Mouse (Mus musculus) layer of hippocampus, postnatal 10 days (tissue): ENCODE measurements around the gene Cux2. TPM values are rescaled to one million over a fixed set of nuclear protein-coding genes. Genes with fewer than 3 reads are reported as not detected.
A peak's percentile ranks its signal among the peaks of the same experiment; 100 is the strongest.

Experiments
- DNase-seq, 2 experiments: peaks; one replicate each; pipeline ENCODE4 v3.0.0; 2021; ENCODE audit warnings: low spot score in 2 of 2
- total RNA-seq, 2 experiments: library from RNA; stranded (reverse); gene quantifications; 2 replicates each; pipeline ENCODE4 v1.2.3; 2021

Gene Cux2
- total RNA-seq, 2 experiments from 2014 or later: 35.5 to 40.1 TPM

- DNase-seq: no peak
Measured at GRCm38 (mm10) chr5:122017778-122018177, 32.1 kb downstream of the Cux2 start.

GRCm38 (mm10) chr5:122017269-122017668, 32.6 kb downstream of the Cux2 start:
- DNase-seq: no peak

- DNase-seq: no peak
Measured at GRCm38 (mm10) chr5:122016744-122017143, 33.2 kb downstream of the Cux2 start.

- no peak for DNase-seq
Measured at GRCm38 (mm10) chr5:122015149-122015548, 34.8 kb downstream of the Cux2 start.

- no peak for DNase-seq
Measured at GRCm38 (mm10) chr5:122014671-122015070, 35.2 kb downstream of the Cux2 start.

GRCm38 (mm10) chr5:122011289-122011688, 38.6 kb downstream of the Cux2 start:
- DNase-seq: no peak

- no peak for DNase-seq
Measured at GRCm38 (mm10) chr5:122007946-122008441, 41.9 kb downstream of the Cux2 start.

GRCm38 (mm10) chr5:122003460-122003859, 46.4 kb downstream of the Cux2 start:
- DNase-seq: no peak

GRCm38 (mm10) chr5:122002148-122002547, 47.8 kb downstream of the Cux2 start:
- no peak for DNase-seq

- no peak for DNase-seq
Measured at GRCm38 (mm10) chr5:122001311-122001710, 48.6 kb downstream of the Cux2 start.

- DNase-seq: peak; percentile 40 to 47
Measured at GRCm38 (mm10) chr5:122000381-122000780, 49.5 kb downstream of the Cux2 start.

- peak; percentile 53 to 64 for DNase-seq
Measured at GRCm38 (mm10) chr5:121998981-121999795, 50.7 kb downstream of the Cux2 start.

- DNase-seq: no peak
Measured at GRCm38 (mm10) chr5:121998281-121998680, 51.6 kb downstream of the Cux2 start.

GRCm38 (mm10) chr5:121996701-121997100, 53.2 kb downstream of the Cux2 start:
- DNase-seq: no peak

- no peak for DNase-seq
Measured at GRCm38 (mm10) chr5:121994808-121995207, 55.1 kb downstream of the Cux2 start.

GRCm38 (mm10) chr5:121991914-121992313, 58.0 kb downstream of the Cux2 start:
- no peak for DNase-seq

GRCm38 (mm10) chr5:121985855-121986254, 64.0 kb downstream of the Cux2 start:
- DNase-seq: no peak

- DNase-seq: no peak
Measured at GRCm38 (mm10) chr5:121981650-121982131, 68.2 kb downstream of the Cux2 start.

- DNase-seq: no peak
Measured at GRCm38 (mm10) chr5:121976331-121976730, 73.6 kb downstream of the Cux2 start.

GRCm38 (mm10) chr5:121973541-121973940, 76.4 kb downstream of the Cux2 start:
- no peak for DNase-seq

- DNase-seq: no peak
Measured at GRCm38 (mm10) chr5:121972680-121973192, 77.2 kb downstream of the Cux2 start.

- no peak for DNase-seq
Measured at GRCm38 (mm10) chr5:121968999-121969398, 80.9 kb downstream of the Cux2 start.
